Mouse (Mus musculus) megakaryocyte progenitor cell, adult 5-6 weeks (primary cell): ENCODE data around the gene Insc. TPM values are rescaled to one million over a fixed set of nuclear protein-coding genes. Genes with fewer than 3 reads are reported as not detected.

Experiments
- ATAC-seq: replicated peaks from 2 replicates; pipeline ENCODE4 v1.8.0; 2016; ENCODE audit warnings: mild to moderate bottlenecking, moderate TSS enrichment, inconsistent platforms; ENCODE audit not compliant: poor library complexity
- total RNA-seq, 2 experiments: library from RNA; stranded (forward) in 1 of 2; stranded (reverse) in 1 of 2; fragments of 157-497, 149-512 nt in 1 of 2; fragments of 200-1000 nt in 1 of 2; gene quantifications; 2 replicates each; pipeline versions ENCODE4 v1.2.3 to v1.2.4; 2015 to 2017

Insc gene
- total RNA-seq, 2 experiments from 2014 or later = not detected

DNA sequence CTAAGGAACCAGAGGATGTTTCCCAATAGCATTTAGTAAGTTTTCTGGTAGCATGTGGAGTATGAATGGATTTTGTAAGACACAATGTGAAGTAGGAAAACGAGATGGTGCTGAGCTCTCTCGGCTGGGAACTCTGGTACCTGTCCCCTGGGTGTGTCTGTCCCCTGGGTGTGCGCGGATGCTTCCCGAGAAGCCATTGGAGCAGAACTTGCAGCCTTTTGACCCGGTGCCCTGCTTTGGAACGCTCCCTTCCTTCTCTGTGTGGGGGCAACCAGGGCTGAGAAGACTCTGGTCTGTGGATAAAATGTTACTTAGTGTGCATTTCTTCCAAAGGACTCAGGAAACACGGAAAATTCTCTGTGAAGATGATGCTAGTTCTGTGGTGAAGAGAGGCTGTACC lies 75.3 kb downstream of the Insc start:
- no peak for ATAC-seq

DNA sequence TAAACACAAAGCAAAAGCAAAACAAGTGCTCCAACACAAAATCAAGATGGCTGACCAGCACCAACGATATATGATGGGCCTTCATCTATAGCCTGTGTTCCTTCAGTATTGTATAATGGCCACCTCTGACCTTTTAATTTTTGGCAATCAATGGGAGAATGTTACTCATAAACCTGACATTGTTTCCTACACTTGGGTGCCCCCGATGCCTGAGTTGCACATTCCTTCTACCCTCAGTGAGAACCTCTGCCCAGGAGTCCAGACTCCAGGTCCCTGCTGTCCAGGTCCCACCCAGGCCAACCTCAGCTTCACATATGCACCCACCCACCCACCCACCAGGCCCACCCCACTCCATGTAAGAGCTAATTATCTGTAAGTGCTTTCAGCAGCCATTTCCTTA lies 79.2 kb downstream of the Insc start:
- ATAC-seq = no peak

DNA sequence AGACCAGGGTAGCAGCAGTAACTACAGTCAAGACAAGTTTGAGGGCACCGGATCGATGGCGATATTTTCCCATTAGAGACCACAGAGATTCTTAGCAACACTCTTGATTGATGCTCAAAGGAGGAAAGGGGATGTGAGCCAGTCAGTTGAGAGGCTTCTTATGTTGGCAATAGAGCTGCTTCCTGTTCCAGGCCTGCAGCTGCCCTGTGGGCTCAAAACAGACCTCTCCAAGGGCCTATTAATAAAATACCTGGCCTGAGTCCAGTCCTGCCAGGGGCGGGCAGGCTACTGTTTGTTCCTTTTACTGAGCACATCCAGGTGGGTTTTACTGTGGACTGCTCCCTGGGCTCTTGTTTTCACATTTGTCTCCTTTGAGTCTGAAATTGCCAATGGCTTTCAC lies 83.9 kb downstream of the Insc start:
- peak; percentile 70 for ATAC-seq

DNA sequence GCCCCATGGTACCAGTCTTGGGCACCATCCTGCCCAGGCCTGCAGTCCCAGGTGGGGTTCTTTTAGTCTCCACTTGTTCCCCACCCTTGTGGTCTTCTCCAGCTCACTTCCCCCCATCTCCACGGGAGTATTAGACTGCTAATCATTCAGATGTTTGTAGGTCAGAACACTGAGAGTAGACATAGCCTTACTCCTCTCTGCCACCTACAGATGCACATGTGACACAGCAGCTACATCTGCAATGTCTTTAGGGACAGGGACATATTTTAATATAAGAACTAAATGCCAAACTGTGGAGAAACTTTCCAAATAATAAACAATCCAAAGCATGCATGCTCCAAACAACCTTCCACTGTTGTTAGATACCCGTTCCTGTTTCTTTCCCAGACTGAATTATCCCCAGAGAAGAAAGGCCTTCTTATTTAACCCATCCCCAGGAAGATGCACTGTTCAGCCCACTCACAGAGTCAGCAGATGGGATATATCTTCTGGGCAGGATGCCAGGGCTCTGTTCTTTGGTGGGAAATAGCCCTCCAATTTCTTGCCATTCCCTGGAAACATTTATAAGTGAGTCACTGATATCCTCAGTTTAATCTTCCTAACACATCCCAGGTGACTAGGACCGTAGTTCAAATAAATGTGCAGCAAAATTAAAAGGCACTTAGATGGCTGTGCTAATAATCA lies 88.9 kb downstream of the Insc start:
- ATAC-seq = no peak

DNA sequence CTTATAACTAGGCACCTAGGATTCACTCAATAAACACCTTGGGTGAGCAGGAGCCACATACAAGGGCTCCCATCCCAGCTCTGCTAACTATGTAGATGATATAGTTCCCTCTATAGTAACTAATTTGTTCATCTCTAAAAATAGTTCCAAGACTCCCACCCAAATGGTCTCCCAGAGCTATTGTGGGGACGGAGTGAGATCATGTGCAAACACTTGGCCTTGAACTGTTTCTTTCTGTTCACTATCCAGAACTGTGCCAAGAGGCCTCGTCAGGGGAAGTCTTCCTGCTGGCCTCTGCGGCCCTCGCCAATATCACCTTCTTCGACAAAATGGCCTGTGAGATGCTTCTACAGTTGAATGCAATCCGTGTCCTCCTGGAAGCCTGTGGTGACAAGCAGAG lies 91.0 kb downstream of the Insc start:
- no peak for ATAC-seq

DNA sequence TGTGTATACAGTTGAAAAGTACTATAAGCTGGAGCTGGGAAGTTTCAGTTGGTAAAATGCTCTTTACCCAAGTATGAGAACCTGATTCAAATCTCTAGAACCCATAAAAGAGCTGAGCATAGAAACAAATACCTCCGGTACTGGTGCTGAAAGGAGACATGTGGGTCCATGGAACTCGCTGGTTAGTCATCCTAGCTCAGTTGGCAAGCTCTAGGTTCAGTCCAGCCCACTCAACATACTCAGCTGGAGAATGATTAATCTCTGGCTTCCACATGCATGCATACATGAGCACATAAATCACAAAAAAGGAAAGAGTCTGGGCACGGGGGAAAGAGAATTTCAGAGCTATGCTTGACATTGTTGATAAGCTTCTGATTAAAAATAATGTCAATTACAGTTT lies 93.8 kb downstream of the Insc start:
- no peak for ATAC-seq

DNA sequence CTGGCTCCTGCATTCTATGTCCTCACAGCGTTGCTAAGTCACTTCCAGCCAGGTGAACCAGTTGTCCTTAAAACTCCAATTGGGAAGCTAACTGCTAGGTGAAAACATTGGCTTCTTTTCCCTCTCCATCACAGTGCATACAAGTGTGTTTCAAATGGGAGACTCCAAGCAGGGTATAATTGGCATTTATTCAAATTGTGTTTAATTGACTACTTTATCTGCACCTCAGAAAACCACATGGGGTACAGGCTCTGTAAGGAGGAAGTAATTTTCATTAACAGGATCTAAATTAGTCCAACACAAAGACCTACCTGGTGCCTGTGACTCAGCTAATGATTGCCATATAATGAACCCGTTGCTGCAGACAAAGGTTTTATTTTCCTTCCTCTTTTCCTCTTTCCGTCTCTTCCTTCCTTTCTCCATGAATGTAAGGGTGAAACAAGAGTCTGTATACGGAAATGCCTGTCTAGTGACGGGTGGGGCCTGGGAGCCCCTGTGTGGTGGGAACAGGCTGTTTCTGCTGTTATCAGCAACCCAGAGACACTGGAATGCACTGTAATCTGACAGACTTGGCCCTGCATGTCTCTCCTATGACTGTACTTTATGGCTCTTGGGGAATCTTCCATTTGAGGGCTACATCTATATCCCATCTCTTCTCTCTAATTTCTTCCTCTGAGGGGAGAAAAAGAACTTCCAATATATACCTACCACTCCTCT lies 96.7 kb downstream of the Insc start:
- ATAC-seq = peak; percentile 61; the same call in 1 of the 2 replicates

DNA sequence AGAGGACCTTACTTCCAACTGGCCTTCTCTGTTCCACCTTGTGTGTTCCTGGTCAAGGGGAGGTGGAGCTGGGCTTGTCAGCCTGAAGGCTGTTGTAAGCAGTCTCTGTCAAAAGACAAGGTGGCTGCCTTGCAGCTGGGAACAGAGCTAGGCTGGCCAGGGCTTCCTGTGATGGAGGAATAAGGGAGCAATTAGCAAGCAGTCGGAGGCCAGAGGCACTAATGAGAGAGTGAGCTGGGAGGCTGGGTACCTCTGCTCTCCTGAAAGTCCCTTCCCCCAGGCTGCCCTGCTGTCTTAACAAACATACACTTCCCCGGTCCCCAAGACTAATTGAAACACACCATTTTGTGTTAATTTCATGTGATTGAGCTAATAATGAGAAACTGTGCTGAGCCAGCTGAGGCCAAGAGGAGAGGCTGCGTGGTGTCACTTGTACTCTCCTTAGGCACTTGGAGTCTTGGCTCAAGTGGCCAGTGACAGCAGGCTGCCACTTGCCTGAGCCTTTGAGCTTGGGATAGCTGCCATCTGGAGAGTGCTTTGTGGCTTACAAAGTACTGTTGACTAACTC lies 99.2 kb downstream of the Insc start:
- no peak for ATAC-seq

DNA sequence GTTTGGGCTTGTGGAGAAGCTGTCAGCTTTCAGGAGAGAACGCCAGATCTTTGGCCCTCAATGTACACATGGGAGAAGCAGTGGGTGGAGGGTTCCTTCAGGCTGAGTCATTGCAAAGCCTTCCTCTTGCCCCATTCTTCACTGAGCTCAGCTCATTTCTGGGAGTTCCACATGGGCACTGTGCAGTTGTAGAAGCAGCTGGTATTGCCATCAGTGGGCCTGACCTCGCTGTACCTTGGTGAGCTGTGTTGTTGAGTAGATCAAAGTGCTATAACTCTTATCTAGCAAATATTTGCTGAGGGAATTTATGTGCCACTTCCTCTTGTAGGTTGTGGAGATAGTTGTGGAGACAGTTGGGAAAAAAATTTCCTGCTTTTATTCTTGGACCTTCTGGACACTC lies 103.7 kb downstream of the Insc start:
- no peak for ATAC-seq

DNA sequence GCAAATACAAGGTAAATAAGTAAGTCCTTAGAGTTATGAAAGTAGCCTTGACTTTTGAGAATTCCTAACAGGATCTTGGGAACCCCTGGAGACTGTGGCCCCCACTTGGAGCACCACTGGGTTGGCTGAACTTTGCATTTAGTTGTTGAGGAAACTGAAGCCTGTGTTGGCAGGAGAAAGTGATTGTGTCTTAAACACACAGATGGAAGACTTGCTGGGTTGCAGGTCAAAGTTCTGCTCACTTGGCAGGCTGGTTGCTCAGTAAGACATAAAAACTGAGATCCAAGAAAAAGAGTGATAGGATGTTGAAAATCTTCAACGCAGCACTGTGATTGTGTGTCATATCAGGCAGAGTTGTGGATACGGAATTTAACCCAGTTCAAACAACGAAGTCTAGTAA lies 108.9 kb downstream of the Insc start:
- no peak for ATAC-seq

DNA sequence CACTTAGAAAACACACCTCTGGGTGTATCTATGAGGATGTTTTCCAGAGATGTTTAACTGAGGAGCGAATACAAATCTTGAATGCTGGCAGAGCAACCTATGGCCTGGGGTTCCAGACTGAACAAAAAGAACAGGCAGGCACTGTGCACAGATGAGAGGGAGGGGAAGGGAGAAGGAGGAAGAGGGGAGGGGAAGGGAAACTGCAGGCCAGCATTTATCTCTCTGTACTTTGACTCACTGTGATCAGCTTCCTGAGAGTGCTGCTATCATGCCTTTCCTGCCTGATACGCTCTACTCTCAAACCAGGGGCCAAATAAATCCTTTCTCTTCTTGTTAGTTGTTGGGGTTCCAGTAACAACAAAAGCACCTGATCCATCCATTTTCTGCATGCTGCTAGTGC lies 110.7 kb downstream of the Insc start:
- ATAC-seq = no peak

DNA sequence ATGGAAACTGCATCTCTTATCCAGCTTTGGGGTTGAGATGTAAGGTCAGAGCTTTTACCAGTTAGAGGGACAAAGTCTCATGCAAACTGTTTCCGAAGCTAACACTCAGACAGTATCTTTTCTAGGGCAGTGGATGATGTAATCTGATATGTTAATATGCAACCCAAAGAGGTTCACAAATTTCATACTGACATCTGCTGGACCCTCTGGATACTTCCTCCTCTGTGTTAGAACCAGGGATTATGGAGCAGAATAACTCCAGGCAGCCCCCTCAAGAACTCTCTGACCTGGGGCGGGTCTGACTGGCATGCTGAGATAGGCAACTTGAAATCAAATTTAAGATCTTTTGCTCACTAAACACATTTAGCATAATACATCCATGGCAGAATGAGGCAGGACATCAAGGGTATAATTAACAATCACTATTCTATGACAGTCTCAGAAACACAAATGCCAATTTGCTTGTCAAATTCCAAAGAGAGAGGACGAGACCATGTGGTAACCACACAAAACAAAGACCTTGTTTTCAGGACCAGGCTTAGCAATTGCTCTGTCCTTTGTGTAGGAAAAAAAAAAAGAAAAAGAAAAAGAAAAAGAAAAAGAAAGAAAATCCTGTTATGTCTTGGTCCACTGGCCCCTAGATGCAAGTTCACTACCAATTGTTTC lies 117.5 kb downstream of the Insc start:
- no peak for ATAC-seq

DNA sequence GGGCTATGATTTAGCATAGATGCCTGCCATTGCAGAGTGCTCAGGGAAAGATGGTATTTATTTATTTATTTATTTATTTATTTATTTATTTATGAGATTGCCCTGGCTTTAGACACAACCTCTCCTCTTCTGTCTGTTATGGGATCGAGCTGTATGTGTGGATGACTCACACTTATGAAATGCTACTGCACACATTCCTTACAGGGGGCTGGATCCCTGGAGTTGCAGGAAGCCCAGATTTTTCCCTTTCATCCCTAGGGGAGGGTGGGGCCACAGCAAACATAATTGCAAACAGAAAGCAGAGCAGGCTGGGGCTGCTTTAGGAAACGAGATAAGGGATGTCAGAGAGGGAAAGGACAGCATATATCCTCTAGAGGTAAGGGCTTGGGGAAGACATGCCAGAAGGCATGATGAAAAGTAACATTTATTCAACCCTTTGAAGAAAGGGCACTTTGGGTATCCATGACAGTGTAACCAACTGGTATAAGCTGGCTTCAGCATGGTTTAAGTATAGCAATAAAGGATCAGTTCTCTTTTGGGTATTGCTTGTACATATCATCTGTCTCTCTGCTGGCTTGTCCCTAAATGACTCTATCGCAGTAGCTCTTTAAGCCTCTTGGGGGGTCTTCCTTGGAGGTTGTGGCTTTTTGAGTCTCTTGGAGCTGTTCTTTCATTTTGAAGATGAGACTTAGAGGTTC lies 130.0 kb downstream of the Insc start:
- ATAC-seq = no peak

DNA sequence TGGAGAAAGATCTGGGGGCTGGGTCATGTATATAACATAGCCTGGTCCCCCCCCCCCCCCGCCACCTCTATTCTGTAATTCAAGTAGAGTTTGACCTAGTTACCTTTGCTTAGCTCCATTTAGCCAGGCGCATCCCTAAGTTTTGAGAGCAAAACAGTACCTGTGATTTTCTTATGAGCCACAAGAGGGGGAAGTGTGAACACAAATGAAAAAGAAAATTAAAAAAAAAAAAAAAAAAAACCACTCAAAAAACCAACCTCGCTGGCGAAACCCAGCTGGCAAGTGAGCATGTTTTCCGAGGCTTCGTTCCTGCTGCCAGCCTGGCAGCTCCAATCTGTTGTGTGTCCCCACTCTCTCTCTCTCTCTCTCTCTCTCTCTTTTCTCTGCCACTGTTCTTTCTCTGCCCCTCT lies 130.5 kb downstream of the Insc start:
- peak; percentile 50 for ATAC-seq

DNA sequence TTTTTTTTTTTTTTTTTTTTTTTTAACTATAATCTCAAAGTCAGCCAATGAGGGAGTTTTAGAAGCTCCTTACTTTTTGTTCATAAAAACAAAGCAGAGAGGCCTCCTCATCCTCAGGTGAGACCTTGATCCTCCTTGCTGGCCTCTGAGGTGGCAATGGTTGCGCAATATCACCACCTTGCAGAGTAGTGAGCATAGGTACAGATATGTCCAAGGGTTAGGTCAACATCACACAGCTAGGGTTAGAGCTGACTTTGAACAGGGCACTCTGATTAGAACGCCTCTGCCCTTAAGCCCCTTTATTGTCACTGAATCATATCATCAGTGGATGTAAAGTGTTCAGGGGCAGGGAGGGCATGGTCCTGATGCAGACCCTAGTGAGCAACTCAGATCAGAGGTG lies 131.1 kb downstream of the Insc start:
- ATAC-seq = no peak

DNA sequence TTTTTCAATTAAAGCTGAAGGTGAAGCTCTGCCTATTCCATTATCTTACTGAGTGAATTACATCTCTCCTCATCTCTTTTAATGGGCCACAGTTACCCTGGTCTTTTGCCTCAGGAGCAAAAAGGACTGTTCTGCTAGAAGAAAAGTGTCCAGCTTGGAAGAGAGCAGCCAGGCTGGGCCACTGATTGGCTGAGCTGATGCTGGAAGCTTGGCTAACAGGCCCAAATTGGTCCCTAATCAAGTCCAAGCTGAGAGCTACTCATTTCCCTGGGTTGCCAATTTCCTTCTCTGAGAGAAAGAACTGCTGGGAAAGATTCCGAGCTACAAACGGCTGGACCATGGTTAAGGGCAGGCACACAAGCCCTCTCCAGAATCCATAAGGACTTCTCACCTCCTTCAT lies 140.1 kb downstream of the Insc start:
- ATAC-seq = no peak

DNA sequence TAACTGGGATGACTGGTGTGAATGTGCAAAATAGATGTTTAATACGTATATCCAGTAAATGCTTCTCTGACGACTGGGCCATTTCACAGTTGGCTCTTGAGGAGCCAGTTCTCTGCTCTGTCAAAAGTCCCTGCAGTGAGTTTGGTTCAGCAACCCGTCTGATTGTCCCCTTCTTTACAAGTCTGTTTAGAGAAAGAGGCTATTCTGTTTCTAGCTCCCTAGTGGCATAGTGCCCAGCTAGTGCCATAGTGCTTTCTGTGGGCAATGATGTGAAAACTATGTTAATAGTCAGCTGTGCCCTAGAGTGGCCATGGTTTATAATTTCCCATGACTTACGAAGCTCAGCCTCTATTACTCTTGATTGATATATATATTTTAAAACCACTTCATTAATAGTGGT lies 143.4 kb downstream of the Insc start:
- ATAC-seq = no peak

DNA sequence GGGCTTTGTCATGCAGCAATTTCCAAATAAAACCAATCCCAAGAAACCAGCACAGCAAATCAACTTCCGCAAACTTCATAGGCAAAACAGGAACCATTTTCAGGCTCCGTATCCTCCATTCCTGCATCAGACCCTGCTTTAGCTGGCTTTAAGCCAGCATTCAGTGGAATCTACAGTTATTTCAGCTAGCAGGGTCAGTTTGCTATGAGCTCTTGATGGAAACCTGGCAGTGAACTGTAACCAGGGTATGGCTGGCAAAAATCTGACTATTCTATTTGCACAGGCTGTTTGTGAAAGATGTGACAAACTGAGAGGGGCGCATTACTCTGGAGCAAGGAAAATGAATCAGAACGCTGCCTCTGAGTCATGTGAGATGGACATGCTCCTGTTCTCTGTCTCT lies 146.7 kb downstream of the Insc start:
- ATAC-seq = no peak

DNA sequence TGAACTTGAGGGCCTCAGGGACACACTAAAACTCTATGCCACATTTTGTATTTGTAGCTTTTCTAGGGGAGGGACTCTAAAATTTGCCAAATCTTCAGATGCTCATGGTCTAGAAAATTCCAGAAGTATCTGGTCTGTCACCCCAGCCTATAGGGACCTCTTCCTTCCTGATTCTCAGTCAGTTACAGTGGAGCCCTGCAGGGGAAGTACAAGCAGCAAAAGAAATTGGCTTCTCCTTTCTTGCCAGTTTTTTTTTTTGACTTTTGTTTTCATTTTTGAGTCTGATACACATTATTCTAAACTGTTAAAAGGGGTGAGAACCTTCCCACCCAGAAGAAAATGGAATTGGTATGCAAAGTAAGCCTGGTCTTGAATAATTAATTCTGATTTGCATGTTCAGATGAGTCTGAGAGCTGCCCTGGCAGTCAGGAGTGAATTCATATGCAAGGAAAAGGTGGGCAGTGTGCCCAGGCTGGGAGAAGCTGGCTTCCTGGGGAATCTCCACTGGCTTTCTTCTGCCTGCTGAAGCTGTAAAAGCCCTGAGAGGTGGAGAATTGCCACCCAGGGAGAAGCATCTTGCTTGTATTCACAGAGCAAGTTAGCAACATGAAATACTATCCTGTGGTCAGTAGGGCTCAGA lies 149.2 kb downstream of the Insc start:
- peak; percentile 74 for ATAC-seq

DNA sequence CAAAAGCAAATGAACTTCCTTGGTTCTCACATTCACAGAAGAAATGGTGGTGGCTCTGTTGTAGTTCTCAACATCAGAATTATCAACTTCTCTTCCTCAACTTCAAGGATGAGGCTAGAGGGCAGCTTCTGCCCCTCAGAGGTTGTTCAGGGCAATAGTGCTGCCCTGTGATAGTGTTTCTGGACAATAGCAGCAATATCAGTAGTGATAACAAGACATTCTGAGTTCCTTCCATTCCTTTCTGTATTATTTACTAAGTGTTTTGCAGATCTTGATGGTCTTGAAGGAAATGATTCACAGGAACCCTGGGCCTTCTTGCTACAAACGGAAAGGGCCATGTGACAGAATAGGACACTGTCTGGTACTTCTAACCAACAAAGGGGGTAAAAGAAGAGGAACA lies 150.4 kb downstream of the Insc start:
- ATAC-seq = no peak
